Mouse (Mus musculus) thymus, adult 2 months (tissue): ENCODE data around the gene Dbp.

Experiments
- CTCF ChIP-seq: fragments of 200-500 bp; IDR thresholded peaks from 2 replicates; pipeline ENCODE4 v1.5.1; 2012; ENCODE audit warnings: mild to moderate bottlenecking, control low read depth, low read length, moderate library complexity, borderline replicate concordance; ENCODE audit not compliant: control insufficient read depth, poor library complexity, insufficient read depth; ENCODE audit errors: extremely low read depth
- POLR2A ChIP-seq: fragments of 200-500 bp; IDR thresholded peaks from 2 replicates; pipeline ENCODE4 v1.6.1; 2012; ENCODE audit warnings: mild to moderate bottlenecking, low read length, control low read depth, moderate library complexity; ENCODE audit not compliant: control insufficient read depth, poor library complexity, insufficient read depth; ENCODE audit errors: extremely low read depth

GRCm38 (mm10) chr7:45726419-45726818, 21.5 kb downstream of the Dbp start:
- TF ChIP-seq CTCF, result no peak
- TF ChIP-seq POLR2A, result no peak
